Mouse (Mus musculus): Measurements from ENCODE around the gene Serpina3m. TPM values are rescaled to one million over a fixed set of nuclear protein-coding genes. Genes with fewer than 3 reads are reported as not detected.
"Not testable (repeated sequence)": the region's sequence is repeated elsewhere in the genome, so short reads cannot be mapped to it uniquely, and the experiment has no call there.

The Serpina3m gene
- total RNA-seq (2014; fragmentation: Nextera tagmentation), result not detected in 2 replicates
- not detected in 2 replicates for total RNA-seq (2017)

- not testable (repeated sequence) for ATAC-seq (replicated peaks; ENCODE audit: poor library complexity, severe bottlenecking)
Observed at GRCm38 (mm10) chr12:104338226-104338625, at the start of gene Serpina3m, which contains the start of gene Serpina3k. Gene Serpina3m (plus strand): TSS chr12:104338486. Gene Serpina3k (plus strand): TSS chr12:104338486.

- peak; percentile 69 for ATAC-seq (replicated peaks; ENCODE audit: poor library complexity, severe bottlenecking)
Observed at GRCm38 (mm10) chr12:104289872-104290271, 48.4 kb upstream of the Serpina3m start.

- no peak for ATAC-seq (replicated peaks; ENCODE audit: poor library complexity, severe bottlenecking)
Observed at GRCm38 (mm10) chr12:104293963-104294362, 44.3 kb upstream of the Serpina3m start.

GRCm38 (mm10) chr12:104298049-104298448 lies 40.2 kb upstream of the Serpina3m start:
- no peak for ATAC-seq (replicated peaks; ENCODE audit: poor library complexity, severe bottlenecking)

GRCm38 (mm10) chr12:104305991-104306390 lies 32.3 kb upstream of the Serpina3m start:
- no peak for ATAC-seq (replicated peaks; ENCODE audit: poor library complexity, severe bottlenecking)

GRCm38 (mm10) chr12:104314253-104314652 lies 24.0 kb upstream of the Serpina3m start, which contains the start of gene Serpina3j:
Gene Serpina3j (plus strand): TSS chr12:104314553.
- no peak for ATAC-seq (replicated peaks; ENCODE audit: poor library complexity, severe bottlenecking)

GRCm38 (mm10) chr12:104322454-104322853 lies 15.8 kb upstream of the Serpina3m start:
- no peak for ATAC-seq (replicated peaks; ENCODE audit: poor library complexity, severe bottlenecking)

- no peak for ATAC-seq (replicated peaks; ENCODE audit: poor library complexity, severe bottlenecking)
Observed at GRCm38 (mm10) chr12:104331701-104332100, 6.6 kb upstream of the Serpina3m start.

GRCm38 (mm10) chr12:104336873-104337272 lies 1.4 kb upstream of the Serpina3m start:
- not testable (repeated sequence) for ATAC-seq (replicated peaks; ENCODE audit: poor library complexity, severe bottlenecking)

- no peak for ATAC-seq (replicated peaks; ENCODE audit: poor library complexity, severe bottlenecking)
Observed at GRCm38 (mm10) chr12:104338705-104339104, 419 bp downstream of the Serpina3m start.

- peak; percentile 77 for ATAC-seq (replicated peaks; ENCODE audit: poor library complexity, severe bottlenecking)
Observed at GRCm38 (mm10) chr12:104342489-104342888, 4.2 kb downstream of the Serpina3m start.

GRCm38 (mm10) chr12:104345181-104345580 lies 6.9 kb downstream of the Serpina3m start:
- no peak for ATAC-seq (replicated peaks; ENCODE audit: poor library complexity, severe bottlenecking)

- no peak for ATAC-seq (replicated peaks; ENCODE audit: poor library complexity, severe bottlenecking)
Observed at GRCm38 (mm10) chr12:104345707-104346106, 7.4 kb downstream of the Serpina3m start.

- no peak for ATAC-seq (replicated peaks; ENCODE audit: poor library complexity, severe bottlenecking)
Observed at GRCm38 (mm10) chr12:104347091-104347490, 8.8 kb downstream of the Serpina3m start.

- peak; percentile 65 for ATAC-seq (replicated peaks; ENCODE audit: poor library complexity, severe bottlenecking)
Observed at GRCm38 (mm10) chr12:104351812-104352211, 13.5 kb downstream of the Serpina3m start.

GRCm38 (mm10) chr12:104356006-104356405 lies 17.7 kb downstream of the Serpina3m start:
- peak; percentile 73 for ATAC-seq (replicated peaks; ENCODE audit: poor library complexity, severe bottlenecking)

- no peak for ATAC-seq (replicated peaks; ENCODE audit: poor library complexity, severe bottlenecking)
Observed at GRCm38 (mm10) chr12:104369986-104370385, 31.7 kb downstream of the Serpina3m start.

GRCm38 (mm10) chr12:104377179-104377578 lies 38.9 kb downstream of the Serpina3m start:
- ATAC-seq (replicated peaks; ENCODE audit: poor library complexity, severe bottlenecking), result not testable (repeated sequence)

GRCm38 (mm10) chr12:104378351-104378750 lies 40.1 kb downstream of the Serpina3m start:
- not testable (repeated sequence) for ATAC-seq (replicated peaks; ENCODE audit: poor library complexity, severe bottlenecking)

GRCm38 (mm10) chr12:104378815-104379214 lies 40.5 kb downstream of the Serpina3m start:
- not testable (repeated sequence) for ATAC-seq (replicated peaks; ENCODE audit: poor library complexity, severe bottlenecking)

- ATAC-seq (replicated peaks; ENCODE audit: poor library complexity, severe bottlenecking), result no peak
Observed at GRCm38 (mm10) chr12:104379856-104380255, 41.6 kb downstream of the Serpina3m start.

- ATAC-seq (replicated peaks; ENCODE audit: poor library complexity, severe bottlenecking), result not testable (repeated sequence)
Observed at GRCm38 (mm10) chr12:104381071-104381604, 42.9 kb downstream of the Serpina3m start.
